Mouse (Mus musculus) liver, adult 2 months (tissue): Measurements from ENCODE around the gene 1700029P11Rik. TPM values are rescaled to one million over a fixed set of nuclear protein-coding genes. Genes with fewer than 3 reads are reported as not detected.
"Not testable (repeated sequence)": the region's sequence is repeated elsewhere in the genome, so short reads cannot be mapped to it uniquely, and the experiment has no call there.

ENCODE experiments used
- DNase-seq: peaks from one replicate; pipeline ENCODE4 v3.0.0-alpha.2; 2011; ENCODE audit warnings: low read depth, low spot score; ENCODE audit errors: extremely low read depth
- H3K27ac ChIP-seq: fragments of 200-500 bp; replicated peaks from 2 replicates; pipeline ENCODE4 v1.5.1; 2012; ENCODE audit warnings: low read depth, mild to moderate bottlenecking, control low read depth, inconsistent platforms, low read length; ENCODE audit not compliant: insufficient read depth
- H3K27me3 ChIP-seq: fragments of 200-500 bp; 2 replicates; pipeline ENCODE4 v1.6.1; 2012; ENCODE audit warnings: mild to moderate bottlenecking, moderate library complexity, low read length, inconsistent platforms; ENCODE audit not compliant: control insufficient read depth, insufficient read depth
- H3K36me3 ChIP-seq: fragments of 200-500 bp; 2 replicates; pipeline ENCODE4 v1.6.1; 2012; ENCODE audit warnings: low read length, inconsistent platforms; ENCODE audit not compliant: control insufficient read depth, insufficient read depth
- H3K4me1 ChIP-seq: fragments of 200-500 bp; 2 replicates; pipeline ENCODE4 v1.6.1; 2011; ENCODE audit warnings: low read length; ENCODE audit not compliant: control insufficient read depth, insufficient read depth
- H3K4me3 ChIP-seq: fragments of 200-500 bp; 2 replicates; pipeline ENCODE4 v1.5.1; 2011; ENCODE audit warnings: low read depth, mild to moderate bottlenecking, control low read depth, low read length, moderate library complexity; ENCODE audit not compliant: insufficient read depth
- H3K79me2 ChIP-seq: fragments of 200-500 bp; 2 replicates; pipeline ENCODE4 v1.6.1; 2012; ENCODE audit warnings: inconsistent platforms, mild to moderate bottlenecking, low read length, moderate library complexity; ENCODE audit not compliant: control insufficient read depth, insufficient read depth
- H3K9ac ChIP-seq: fragments of 200-500 bp; 2 replicates; pipeline ENCODE4 v1.6.1; 2012; ENCODE audit warnings: low read depth, mild to moderate bottlenecking, control low read depth, inconsistent platforms, low read length
- CTCF ChIP-seq: fragments of 200-500 bp; IDR thresholded peaks from 2 replicates; pipeline ENCODE4 v1.5.1; 2011; ENCODE audit warnings: low read depth, low read length, control low read depth
- POLR2A ChIP-seq: fragments of 200-500 bp; IDR thresholded peaks from 2 replicates; pipeline ENCODE4 v1.6.1; 2011; ENCODE audit warnings: low read length, control low read depth; ENCODE audit not compliant: insufficient read depth; ENCODE audit errors: extremely low read depth
- WGBS: fragments of 180-500 bp; shearing (Covaris S2); methylation state at CpG from one replicate; pipeline ENCODE4 v1.1.7; 2018; 5-methylcytosine and 5-hydroxymethylcytosine counted together
- polyA plus RNA-seq: library from polyadenylated mRNA; depleted of rRNA; stranded (reverse); fragments of >200 nt; gene quantifications from 2 replicates; pipeline ENCODE4 v1.2.3, GENCODE M21; 2012
- total RNA-seq: library from RNA; depleted of rRNA; stranded (reverse); fragments of >200 nt; gene quantifications from 2 replicates; pipeline ENCODE4 v1.2.3, GENCODE M21; 2014

1700029P11Rik gene
- total and polyA plus RNA-seq, 2 experiments, result not detected

- Histone ChIP-seq H3K36me3 (no peaks in the 10 kb centered on the region), H3K9ac (no peak overlapping the region), H3K4me3 (no peak overlapping the region), H3K27ac (no peak overlapping the region), H3K27me3 (peaks cover 7% of the 10 kb centered on the region; the same call in 1 of the 2 replicates), H3K4me1 (peaks cover 2% of the 10 kb centered on the region; the same call in 1 of the 2 replicates), H3K79me2 (no peaks in the 10 kb centered on the region)
- TF ChIP-seq POLR2A (no peak), CTCF (no peak)
- 97% methylated on average over 5 of the region's 5 CpGs for WGBS
- DNase-seq, result no peak
Measured at GRCm38 (mm10) chr15:81967821-81968220, 12.5 kb upstream of the 1700029P11Rik start.

- Histone ChIP-seq H3K4me1 (peaks cover 2% of the 10 kb centered on the region; the same call in 1 of the 2 replicates), H3K4me3 (no peak overlapping the region), H3K79me2 (no peaks in the 10 kb centered on the region), H3K9ac (no peak overlapping the region), H3K27me3 (peaks cover 7% of the 10 kb centered on the region; the same call in 1 of the 2 replicates), H3K36me3 (no peaks in the 10 kb centered on the region), H3K27ac (no peak overlapping the region)
- TF ChIP-seq POLR2A (no peak), CTCF (no peak)
- no peak for DNase-seq
- WGBS, result 80% methylated on average over 2 of the region's 2 CpGs
Measured at GRCm38 (mm10) chr15:81968447-81968846, 11.9 kb upstream of the 1700029P11Rik start.

GRCm38 (mm10) chr15:81969173-81969572 is 11.2 kb upstream of the 1700029P11Rik start:
- peak; percentile 35 for DNase-seq
- H3K27ac ChIP-seq, result no peak overlapping the region
- H3K4me3 ChIP-seq, result no peak overlapping the region
- WGBS, result 69% methylated on average over 7 of the region's 7 CpGs
- H3K4me1 ChIP-seq, result peaks cover under 1% of the 10 kb centered on the region; the same call in 1 of the 2 replicates
- no peak overlapping the region for H3K9ac ChIP-seq
- H3K27me3 ChIP-seq, result peaks cover 7% of the 10 kb centered on the region; the same call in 1 of the 2 replicates
- TF ChIP-seq POLR2A, result no peak
- no peaks in the 10 kb centered on the region for H3K36me3 ChIP-seq
- no peaks in the 10 kb centered on the region for H3K79me2 ChIP-seq

- not testable (repeated sequence) for H3K4me1 ChIP-seq, H3K27ac ChIP-seq, DNase-seq, H3K27me3 ChIP-seq, H3K36me3 ChIP-seq, H3K4me3 ChIP-seq, H3K9ac ChIP-seq, H3K79me2 ChIP-seq
- WGBS, result 87% methylated on average over 6 of the region's 6 CpGs
Measured at GRCm38 (mm10) chr15:81969635-81970034, 10.7 kb upstream of the 1700029P11Rik start.

GRCm38 (mm10) chr15:81970498-81970897 is 9.8 kb upstream of the 1700029P11Rik start:
- H3K4me3 ChIP-seq, H3K79me2 ChIP-seq, H3K27me3 ChIP-seq, H3K4me1 ChIP-seq, H3K36me3 ChIP-seq, H3K9ac ChIP-seq, H3K27ac ChIP-seq, DNase-seq: not testable (repeated sequence)
- WGBS, result 94% methylated on average over 4 of the region's 4 CpGs

- H3K36me3 ChIP-seq, H3K4me3 ChIP-seq, H3K9ac ChIP-seq, H3K27me3 ChIP-seq, H3K27ac ChIP-seq, H3K79me2 ChIP-seq, DNase-seq, H3K4me1 ChIP-seq: not testable (repeated sequence)
- WGBS, result 94% methylated on average over 8 of the region's 8 CpGs
Measured at GRCm38 (mm10) chr15:81975156-81975555, 5.2 kb upstream of the 1700029P11Rik start.
